In genomic region chr19:5487768-5488550, GRCm38 (mm10) we compare ENCODE assay signal across 8 mouse cellular contexts. TPM values are rescaled to one million over a fixed set of nuclear protein-coding genes. Genes with fewer than 3 reads are reported as not detected.
DNase-seq lines count a peak whose midpoint lies in the region; ATAC-seq and TF ChIP-seq lines count a peak whose summit lies in the region.

Mus81 (minus strand) TSS chr19:5488402.

- peak within 1 kb of the TSS; percentile 98 for H3K27ac ChIP-seq in MEL (ENCODE audit: control insufficient read depth, low read depth, low read length)
- H3K27ac ChIP-seq in cerebellum, adult 2 months (ENCODE audit: insufficient read depth, low read length): peak within 1 kb of the TSS; percentile 92
- H3K27ac ChIP-seq in lung, embryonic 16.5 days (ENCODE audit: low read length): peak within 1 kb of the TSS; percentile 98

- peaks cover 0 to 13% of the 10 kb centered on the region in 2 experiments for H3K36me3 ChIP-seq in MEL (ENCODE audit: control insufficient read depth in 1 of 2, insufficient read depth in 2 of 2, low read length in 2 of 2)
- H3K36me3 ChIP-seq in lung, embryonic 16.5 days (ENCODE audit: control insufficient read depth, insufficient read depth, low read length): peaks cover 16% of the 10 kb centered on the region

- peak; percentile 37 to 54 for ATAC-seq in hematopoietic stem cell, adult 5-6 weeks (replicated peaks in 1 of 2; ENCODE audit: insufficient read depth in 1 of 2, low FRiP score in 2 of 2, low TSS enrichment in 1 of 2, low read depth in 1 of 2, poor library complexity in 2 of 2, severe bottlenecking in 2 of 2)
- ATAC-seq in lung, embryonic 16.5 days (ENCODE audit: low read depth): peak; percentile 78

- TF ChIP-seq RAD21 in MEL (IDR thresholded peaks at IDR 0.05; ENCODE audit: low read depth, low read length): peak; percentile 32; the same call in 1 of the 2 replicates

- WGBS in cerebellum, adult 2 months: under 1% methylated on average over 39 of the region's 39 CpGs
- under 1% methylated on average over 39 of the region's 39 CpGs for WGBS in lung, embryonic 16.5 days

- peaks cover 28% of the 10 kb centered on the region for H3K79me2 ChIP-seq in MEL (ENCODE audit: control insufficient read depth, insufficient read depth, low read length, poor library complexity)

- peak; percentile 87 to 93 (median 89) for TF ChIP-seq CTCF in MEL (IDR thresholded peaks at IDR 0.05 in 2 of 3, conservative IDR thresholded peaks at IDR 0.05 in 1 of 3; ENCODE audit: control insufficient read depth in 1 of 3, insufficient read depth in 1 of 3, low read depth in 2 of 3, low read length in 3 of 3, poor library complexity in 1 of 3, severe bottlenecking in 1 of 3)
- peak; percentile 78 for TF ChIP-seq CTCF in cerebellum, adult 2 months (IDR thresholded peaks at IDR 0.05; ENCODE audit: borderline replicate concordance, insufficient read depth, low read depth, low read length)

- peak within 1 kb of the TSS; percentile 94 for H3K4me2 ChIP-seq in lung, embryonic 16.5 days (ENCODE audit: low read depth, low read length)

- peak; percentile 98 for DNase-seq in MEL (ENCODE audit: low read depth, low spot score)
- peak; percentile 97 to 98 for DNase-seq in cerebellum, adult 2 months
- peak; percentile 92 for DNase-seq in forelimb bud, embryonic 11.5 days (ENCODE audit: low read depth, low spot score)
- peak; percentile 91 for DNase-seq in layer of hippocampus, adult 9-10 months (ENCODE audit: low spot score)
- DNase-seq in ovary, postnatal 10 days (ENCODE audit: low spot score): peak; percentile 90
- peak; percentile 93 to 98 for DNase-seq in thymus, postnatal 10 days (ENCODE audit: low spot score in 2 of 2)

- no peaks in the 10 kb centered on the region for H3K27me3 ChIP-seq in MEL (ENCODE audit: control insufficient read depth in 1 of 2, insufficient read depth in 2 of 2, low read length in 2 of 2)
- no peaks in the 10 kb centered on the region for H3K27me3 ChIP-seq in cerebellum, adult 2 months (ENCODE audit: control insufficient read depth, insufficient read depth, low read length)
- no peaks in the 10 kb centered on the region for H3K27me3 ChIP-seq in lung, embryonic 16.5 days (ENCODE audit: control insufficient read depth, insufficient read depth, low read depth, low read length)

- no peak; a peak in 1 of 4 replicates for TF ChIP-seq EP300 in MEL (IDR thresholded peaks at IDR 0.05; ENCODE audit: low read depth in 1 of 2, low read length in 2 of 2)

- TF ChIP-seq POLR2A in MEL (IDR thresholded peaks at IDR 0.05; ENCODE audit: control insufficient read depth in 1 of 2, insufficient read depth in 1 of 2, low read depth in 1 of 2, low read length in 2 of 2, poor library complexity in 1 of 2): peak; percentile 77 to 98
- peak; percentile 83; the same call in 1 of the 2 replicates for TF ChIP-seq POLR2A in cerebellum, adult 2 months (IDR thresholded peaks at IDR 0.05; ENCODE audit: borderline replicate concordance, insufficient read depth, low read length)

- no peaks in the 10 kb centered on the region for H3K9me3 ChIP-seq in MEL (replicated peaks; ENCODE audit: insufficient read depth, low read length)
- H3K9me3 ChIP-seq in lung, embryonic 16.5 days (ENCODE audit: control insufficient read depth, low read length): no peaks in the 10 kb centered on the region

- H3K9ac ChIP-seq in MEL (ENCODE audit: control insufficient read depth, low read depth, low read length, poor library complexity, severe bottlenecking): peak within 1 kb of the TSS; percentile 94
- H3K9ac ChIP-seq in lung, embryonic 16.5 days (ENCODE audit: low read length): peak within 1 kb of the TSS; percentile 82

- H3K4me3 ChIP-seq in MEL (ENCODE audit: control insufficient read depth in 1 of 2, insufficient read depth in 1 of 2, low read depth in 2 of 2, low read length in 2 of 2): peak within 1 kb of the TSS; percentile 60 to 91
- H3K4me3 ChIP-seq in cerebellum, adult 2 months (replicated peaks; ENCODE audit: insufficient read depth, low read depth, low read length): peak within 1 kb of the TSS; percentile 68
- peak within 1 kb of the TSS; percentile 58 for H3K4me3 ChIP-seq in lung, embryonic 16.5 days (ENCODE audit: low read length)

- H3K4me1 ChIP-seq in MEL (ENCODE audit: control insufficient read depth in 1 of 2, insufficient read depth in 2 of 2, low read length in 2 of 2): peaks cover 0 to 12% of the 10 kb centered on the region in 2 experiments; a peak in 2 of 4 replicates
- peaks cover 38% of the 10 kb centered on the region for H3K4me1 ChIP-seq in cerebellum, adult 2 months (ENCODE audit: control insufficient read depth, insufficient read depth, low read length)
- H3K4me1 ChIP-seq in lung, embryonic 16.5 days (replicated peaks; ENCODE audit: control insufficient read depth, insufficient read depth, low read length): peaks cover 51% of the 10 kb centered on the region

TF ChIP-seq in MEL, 35 proteins besides CTCF, POLR2A, EP300 and RAD21:
- TF ChIP-seq MYC (IDR thresholded peaks at IDR 0.05; ENCODE audit: low read depth, low read length) (no peak), E2F4 (IDR thresholded peaks at IDR 0.05; ENCODE audit: borderline replicate concordance, low read depth, low read length) (no peak), TCF12 (IDR thresholded peaks at IDR 0.05; ENCODE audit: low read depth, low read length) (peak; percentile 57), SIN3A (IDR thresholded peaks at IDR 0.05; ENCODE audit: low read length) (peak; percentile 93), TAL1 (IDR thresholded peaks at IDR 0.05; ENCODE audit: low read length) (no peak), HCFC1 (IDR thresholded peaks at IDR 0.05; ENCODE audit: low read depth, low read length) (peak; percentile 88), CHD2 (IDR thresholded peaks at IDR 0.05; ENCODE audit: low read length) (no peak), NRF1 (IDR thresholded peaks at IDR 0.05; ENCODE audit: insufficient read depth, low read depth, low read length, poor library complexity, severe bottlenecking) (0 out of 2 replicates have a peak, but pooled peaks have one; percentile 12), BHLHE40 (IDR thresholded peaks at IDR 0.05; ENCODE audit: borderline replicate concordance, low read depth, low read length) (peak; percentile 28; the same call in 1 of the 2 replicates), JUND (IDR thresholded peaks at IDR 0.05; ENCODE audit: low read depth, low read length) (no peak), MEF2A (IDR thresholded peaks at IDR 0.05; ENCODE audit: extremely low read depth, insufficient replicate concordance, low read depth, low read length, poor library complexity, severe bottlenecking) (no peak), ELF1 (IDR thresholded peaks at IDR 0.05; ENCODE audit: low read depth, low read length) (peak; percentile 34; the same call in 1 of the 2 replicates), MAFK (IDR thresholded peaks at IDR 0.05; ENCODE audit: borderline replicate concordance, low read depth, low read length) (no peak), USF2 (IDR thresholded peaks at IDR 0.05; ENCODE audit: borderline replicate concordance in 1 of 2, insufficient read depth in 1 of 2, low read depth in 1 of 2, low read length in 2 of 2) (no peak), ZMIZ1 (IDR thresholded peaks at IDR 0.05; ENCODE audit: low read depth, low read length) (peak; percentile 83), KAT2A (conservative IDR thresholded peaks at IDR 0.05; ENCODE audit: low read depth, low read length) (no peak; the same call in 1 of the 2 replicates), CHD1 (IDR thresholded peaks at IDR 0.05; ENCODE audit: low read depth, low read length) (no peak), TBP (IDR thresholded peaks at IDR 0.05; ENCODE audit: low read depth, low read length) (peak; percentile 81), POLR2AphosphoS5 (IDR thresholded peaks at IDR 0.05; ENCODE audit: borderline replicate concordance, low read depth, low read length) (no peak), MAX (IDR thresholded peaks at IDR 0.05; ENCODE audit: low read length) (no peak; the same call in none of the 2 replicates), GABPA (IDR thresholded peaks at IDR 0.05; ENCODE audit: low read depth, low read length) (no peak; the same call in 1 of the 2 replicates), NELFE (IDR thresholded peaks at IDR 0.05; ENCODE audit: low read depth, low read length) (peak; percentile 87), POLR2AphosphoS2 (IDR thresholded peaks at IDR 0.05; ENCODE audit: low read length) (peak; percentile 74; the same call in 1 of the 2 replicates), MYB (IDR thresholded peaks at IDR 0.05; ENCODE audit: low read depth, low read length) (no peak), ETS1 (IDR thresholded peaks at IDR 0.05; ENCODE audit: low read depth, low read length) (peak; percentile 96), GATA1 (IDR thresholded peaks at IDR 0.05; ENCODE audit: low read depth, low read length) (peak; percentile 36; the same call in 1 of the 2 replicates), RCOR1 (IDR thresholded peaks at IDR 0.05; ENCODE audit: low read depth, low read length) (no peak), ZC3H11A (IDR thresholded peaks at IDR 0.05; ENCODE audit: low read depth, low read length) (no peak), MAZ (IDR thresholded peaks at IDR 0.05; ENCODE audit: low read depth, low read length) (peak; percentile 86; the same call in 1 of the 2 replicates), UBTF (IDR thresholded peaks at IDR 0.05; ENCODE audit: borderline replicate concordance, insufficient read depth, low read depth, low read length) (no peak), ZKSCAN1 (IDR thresholded peaks at IDR 0.05; ENCODE audit: low read depth, low read length) (no peak), USF1 (IDR thresholded peaks at IDR 0.05; ENCODE audit: low read depth, low read length) (peak; percentile 88), MXI1 (IDR thresholded peaks at IDR 0.05; ENCODE audit: low read depth, low read length) (peak; percentile 51), SMC3 (IDR thresholded peaks at IDR 0.05; ENCODE audit: low read depth, low read length) (peak; percentile 64), ZNF384 (IDR thresholded peaks at IDR 0.05; ENCODE audit: low read depth, low read length) (peak; percentile 70)

RNA-seq across cellular contexts. Expression of gene Mus81, which starts in this region (rescaled TPM):
- 34.3 and 38.9 TPM in 2 replicates for total RNA-seq in MEL (2012; rRNA removed)
- polyA plus RNA-seq in MEL (2012; ENCODE audit: insufficient read depth in 1 of 2, insufficient read length in 2 of 2, low read depth in 1 of 2, low replicate concordance in 2 of 2, missing spikeins in 1 of 2): 10 to 100 TPM in 1 of 2 experiments, not detected in 1; 50.5 TPM
- polyA plus RNA-seq in cerebellum, adult 2 months (2012; rRNA removed): 94.2 and 115 TPM in 2 replicates
- total RNA-seq in hematopoietic stem cell, adult 5-6 weeks (2017): 7.9 and 12.0 TPM in 2 replicates
- polyA plus RNA-seq in lung, embryonic 16.5 days (2015; fragmentation: Nextera tagmentation; extraction: Ambion mirVana): 45.7 and 51.4 TPM in 2 replicates

Comparison
In these comparisons a context has a peak if more than half of its experiments do, and no peak if none do; other contexts are left out.
1. Peak in every context shown above with its lines: DNase-seq, ATAC-seq, H3K4me3 ChIP-seq and H3K27ac ChIP-seq.